Mouse (Mus musculus) stomach, embryonic 16.5 days (tissue): ENCODE measurements around the gene BC049352. TPM values are rescaled to one million over a fixed set of nuclear protein-coding genes. Genes with fewer than 3 reads are reported as not detected.
A peak's percentile ranks its signal among the peaks of the same experiment; 100 is the strongest.

Experiments
- ATAC-seq: fragments of 200-750 bp; cut with Nextera tagmentation; 2 replicates; pipeline ENCODE4 v1.8.0; 2017; ENCODE audit warnings: moderate number of reproducible peaks, moderate TSS enrichment; ENCODE audit not compliant: insufficient read depth, low FRiP score
- H3K27ac ChIP-seq: fragments of 300-500 bp; sonication (generic); 2 replicates; pipeline ENCODE4 v1.5.1; 2014; ENCODE audit warnings: low read length
- H3K27me3 ChIP-seq: fragments of 300-500 bp; sonication (generic); 2 replicates; pipeline ENCODE4 v1.6.1; 2014; ENCODE audit warnings: low read length, control low read depth, mixed read lengths; ENCODE audit not compliant: control insufficient read depth, insufficient read depth
- H3K36me3 ChIP-seq: fragments of 300-500 bp; sonication (generic); 2 replicates; pipeline ENCODE4 v1.6.1; 2014; ENCODE audit warnings: low read length; ENCODE audit not compliant: control insufficient read depth, insufficient read depth
- H3K4me1 ChIP-seq: fragments of 300-500 bp; sonication (generic); 2 replicates; pipeline ENCODE4 v1.6.1; 2014; ENCODE audit warnings: low read length, control low read depth, mixed read lengths; ENCODE audit not compliant: control insufficient read depth, insufficient read depth
- H3K4me2 ChIP-seq: fragments of 300-500 bp; sonication (generic); 2 replicates; pipeline ENCODE4 v1.6.1; 2014; ENCODE audit warnings: low read depth, low read length, mixed read lengths
- H3K4me3 ChIP-seq: fragments of 300-500 bp; sonication (generic); replicated peaks from 2 replicates; pipeline ENCODE4 v1.5.1; 2014; ENCODE audit warnings: mild to moderate bottlenecking, low read length
- H3K9ac ChIP-seq: fragments of 300-500 bp; sonication (generic); 2 replicates; pipeline ENCODE4 v1.6.1; 2014; ENCODE audit warnings: low read length
- H3K9me3 ChIP-seq: fragments of 300-500 bp; sonication (generic); replicated peaks from 2 replicates; pipeline ENCODE4 v1.6.1; 2016; ENCODE audit warnings: low read length, control low read depth; ENCODE audit not compliant: control insufficient read depth
- WGBS: fragments of 180-500 bp; shearing (Covaris S2); extraction: QIAGEN DNeasy Blood & Tissue Kit; methylation state at CpG from one replicate; pipeline ENCODE4 v1.1.7; 2014; 5-methylcytosine and 5-hydroxymethylcytosine counted together
- polyA plus RNA-seq: library from polyadenylated mRNA; unstranded; fragments of >200 nt; fragmentation: Nextera tagmentation; extraction: Ambion mirVana; gene quantifications from 2 replicates; pipeline ENCODE4 v1.2.1, GENCODE M21; 2015

BC049352 gene
- polyA plus RNA-seq, result 0.27 TPM in 1 of 2 replicates, not detected in the other

DNA sequence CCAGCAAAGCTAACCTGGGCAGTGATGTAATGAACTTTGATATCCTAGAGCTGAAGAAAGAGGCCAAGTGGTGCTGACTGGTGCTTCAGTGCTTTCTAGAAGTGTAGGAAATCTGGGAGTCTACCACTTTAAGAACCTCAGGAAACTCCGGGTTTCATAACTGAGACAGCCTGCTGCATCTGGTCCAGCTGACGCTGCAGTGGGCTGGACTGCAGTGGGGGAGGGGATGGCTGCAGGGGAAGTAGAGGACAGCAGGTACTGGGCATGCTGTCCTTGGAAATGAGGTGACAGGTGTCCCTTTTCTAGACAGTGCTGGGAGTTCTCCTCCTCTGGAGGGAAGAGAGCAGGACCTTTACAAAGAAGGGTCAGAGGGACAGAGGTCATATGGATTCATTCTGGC is at the start of gene BC049352:
Gene BC049352 (plus strand): TSS at position 238 of the 400 bp plus-strand sequence.
- H3K4me2 ChIP-seq, result no peak within 1 kb of the TSS
- H3K36me3 ChIP-seq, result no peaks in the 10 kb centered on the region
- no peak for ATAC-seq
- H3K9me3 ChIP-seq, result no peaks in the 10 kb centered on the region
- 13% methylated on average over 2 of the region's 2 CpGs for WGBS
- no peak within 1 kb of the TSS for H3K27ac ChIP-seq
- no peaks in the 10 kb centered on the region for H3K4me1 ChIP-seq
- H3K9ac ChIP-seq, result no peak within 1 kb of the TSS
- H3K4me3 ChIP-seq, result no peak within 1 kb of the TSS
- H3K27me3 ChIP-seq, result no peaks in the 10 kb centered on the region

DNA sequence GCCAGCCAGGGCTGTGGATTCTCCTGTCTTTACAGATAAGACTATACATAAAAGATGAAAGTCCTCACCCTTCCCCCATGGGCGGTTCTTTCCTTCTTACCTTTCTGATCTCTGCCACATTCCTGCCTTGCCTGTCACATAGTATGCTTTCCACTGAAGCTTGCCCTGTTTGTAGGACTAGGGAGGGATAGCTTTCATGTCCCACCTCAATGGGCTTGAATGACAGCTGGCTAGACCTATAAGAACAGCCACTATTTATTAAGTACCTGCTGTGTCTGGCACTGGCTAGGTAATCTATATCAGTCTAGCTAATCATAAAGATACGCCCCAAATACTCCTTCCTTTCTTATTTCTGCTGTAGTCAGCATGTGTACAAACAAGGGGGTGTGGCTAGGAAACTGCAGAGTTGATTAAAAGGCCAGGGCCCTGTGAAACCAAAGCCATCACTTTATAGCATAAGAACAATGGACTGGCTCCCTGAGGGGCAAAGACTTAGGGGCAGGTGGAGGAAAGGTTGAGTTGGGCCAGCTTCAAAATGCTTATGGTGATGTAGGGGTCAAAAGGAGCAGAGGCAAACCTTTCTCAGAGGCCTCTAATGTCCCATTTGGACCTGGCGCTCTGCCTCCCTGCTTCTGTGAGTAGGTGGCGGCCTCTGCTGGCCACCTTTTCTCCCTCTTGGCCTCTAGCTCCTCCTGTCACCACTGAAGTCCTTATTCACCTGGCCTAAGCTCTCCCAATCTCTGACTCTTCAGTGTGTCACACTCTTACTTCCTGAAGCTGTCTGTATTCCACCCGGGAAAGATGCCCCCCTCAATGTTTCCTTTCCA is 48.1 kb upstream of the BC049352 start:
- H3K9me3 ChIP-seq, result no peaks in the 10 kb centered on the region
- H3K4me3 ChIP-seq, result no peak overlapping the region
- no peak overlapping the region; the same call in 1 of the 2 replicates for H3K27ac ChIP-seq
- H3K27me3 ChIP-seq, result peaks cover 35% of the 10 kb centered on the region
- H3K9ac ChIP-seq, result no peak overlapping the region
- H3K4me2 ChIP-seq, result no peak overlapping the region
- ATAC-seq, result peak; percentile 41; the same call in 1 of the 2 replicates
- 23% methylated on average over 5 of the region's 5 CpGs for WGBS
- peaks cover 10% of the 10 kb centered on the region for H3K4me1 ChIP-seq
- H3K36me3 ChIP-seq, result no peaks in the 10 kb centered on the region

DNA sequence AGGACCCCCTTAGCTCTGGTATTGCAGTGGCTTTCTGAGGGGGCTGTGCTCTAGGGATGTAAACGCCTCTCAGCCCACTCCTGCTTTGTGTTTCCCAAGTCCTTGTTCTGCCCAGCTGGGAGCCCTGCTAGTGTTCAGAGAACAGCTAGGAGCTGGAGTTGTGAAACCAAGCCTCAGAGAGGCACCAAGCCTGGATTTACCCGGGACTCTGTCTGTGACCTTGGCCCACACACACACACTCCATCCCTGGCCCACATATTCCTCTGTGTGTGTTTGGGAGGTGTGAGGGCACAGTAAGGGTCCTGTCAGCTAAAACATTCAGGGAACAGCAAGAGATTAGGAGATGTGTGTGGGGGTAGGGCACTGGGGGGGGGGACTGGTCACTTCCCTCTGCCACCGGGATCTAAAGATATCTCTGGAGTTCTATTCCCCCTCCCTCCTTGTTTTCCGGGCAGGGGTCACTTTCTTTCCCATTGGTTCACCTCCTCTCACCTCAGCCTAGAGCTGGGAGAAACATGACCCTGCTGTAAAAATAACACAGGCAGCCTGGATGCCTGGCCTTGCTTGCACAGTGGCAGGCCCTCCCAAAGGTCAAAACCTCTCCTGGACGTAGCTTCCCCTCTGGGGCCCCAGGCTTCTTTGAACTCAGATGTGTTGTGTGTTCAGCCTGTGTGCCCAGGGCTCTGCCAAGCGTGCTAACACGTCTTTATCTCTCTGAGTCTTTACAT is 45.2 kb upstream of the BC049352 start:
- H3K27me3 ChIP-seq, result peaks cover 54% of the 10 kb centered on the region
- H3K4me2 ChIP-seq, result no peak overlapping the region
- no peaks in the 10 kb centered on the region for H3K36me3 ChIP-seq
- no peak overlapping the region for H3K9ac ChIP-seq
- 0 out of 2 replicates have a peak, but pooled peaks have one; percentile 18 for ATAC-seq
- no peak overlapping the region for H3K27ac ChIP-seq
- 29% methylated on average over 7 of the region's 7 CpGs for WGBS
- no peaks in the 10 kb centered on the region for H3K9me3 ChIP-seq
- no peak overlapping the region for H3K4me3 ChIP-seq
- peaks cover 15% of the 10 kb centered on the region for H3K4me1 ChIP-seq

DNA sequence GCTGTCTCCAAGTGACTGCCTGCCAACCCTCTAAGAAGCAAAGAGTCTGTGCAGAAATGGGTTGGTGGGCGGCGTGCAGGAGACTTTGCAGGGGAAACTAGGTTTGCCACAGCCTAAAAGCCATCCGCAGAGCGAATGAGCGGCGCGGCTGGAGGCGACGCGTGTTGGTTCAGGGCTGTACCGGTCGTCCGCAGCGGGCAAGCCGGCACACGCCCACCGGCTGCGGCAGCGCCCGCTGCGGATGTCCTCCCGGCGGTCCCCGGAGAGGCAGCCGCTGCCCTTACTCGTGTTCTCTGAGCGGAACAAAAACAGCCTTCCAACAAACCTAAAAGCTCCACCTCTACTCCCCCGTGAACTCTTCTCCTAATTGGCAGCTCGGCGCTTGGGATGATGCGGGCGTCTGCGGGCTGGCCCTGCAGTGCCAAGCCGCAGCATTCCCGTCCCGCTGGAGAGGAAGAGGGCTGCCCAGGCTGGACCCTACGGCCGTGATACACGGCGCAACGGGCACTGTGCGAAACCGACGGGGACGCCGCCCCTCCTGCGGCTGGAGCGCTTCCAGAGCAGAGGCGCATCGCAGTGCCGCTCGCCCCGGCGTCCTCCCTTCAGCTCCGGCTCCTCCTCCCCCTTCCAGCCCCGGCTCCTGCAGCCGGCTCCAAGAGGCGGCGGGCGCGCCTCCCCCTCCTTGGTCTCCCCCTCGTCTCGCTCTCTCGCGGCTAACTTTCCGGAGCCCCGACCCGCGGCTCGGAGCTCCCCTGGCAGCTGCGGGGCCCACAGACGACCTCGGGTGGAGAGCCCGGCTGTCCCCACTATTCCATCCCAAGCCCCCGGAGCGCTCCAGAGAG is 43.4 kb upstream of the BC049352 start, which contains the start of gene Scn4b:
Gene Scn4b (plus strand): TSS at position 205 of the 842 bp plus-strand sequence.
- Histone ChIP-seq H3K4me3 (peak within 1 kb of the TSS; percentile 55), H3K27ac (no peak within 1 kb of the TSS), H3K36me3 (no peaks in the 10 kb centered on the region), H3K4me2 (peak within 1 kb of the TSS; percentile 71), H3K9ac (peak within 1 kb of the TSS; percentile 47), H3K27me3 (peaks cover 54% of the 10 kb centered on the region), H3K4me1 (peaks cover 15% of the 10 kb centered on the region), H3K9me3 (no peaks in the 10 kb centered on the region)
- ATAC-seq, result 0 out of 2 replicates have a peak, but pooled peaks have one; percentile 23
- WGBS, result under 1% methylated on average over 75 of the region's 76 CpGs

DNA sequence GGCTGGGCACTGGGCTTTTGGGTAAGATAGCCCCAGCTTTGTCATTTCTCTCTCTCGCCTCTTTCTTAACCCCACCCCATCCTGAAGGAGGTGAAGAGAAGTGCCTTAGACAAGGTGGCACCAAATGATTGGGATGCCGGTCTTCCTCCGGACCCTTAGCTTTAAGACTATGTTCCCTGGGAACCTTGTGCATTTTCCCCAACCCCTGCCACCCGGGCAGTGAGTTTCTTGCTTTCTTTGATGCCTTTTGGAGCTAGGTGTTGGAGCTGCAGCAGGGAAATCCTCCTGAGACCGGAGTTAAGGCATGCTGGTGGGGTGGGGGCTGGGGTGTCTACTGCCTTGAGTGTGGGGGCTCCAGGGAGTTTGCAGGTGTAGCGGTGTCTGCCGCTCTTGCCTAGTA is 42.7 kb upstream of the BC049352 start:
- H3K36me3 ChIP-seq, result no peaks in the 10 kb centered on the region
- H3K4me1 ChIP-seq, result peaks cover 11% of the 10 kb centered on the region
- H3K9me3 ChIP-seq, result no peaks in the 10 kb centered on the region
- peak overlapping the region; percentile 55 for H3K4me3 ChIP-seq
- H3K27ac ChIP-seq, result no peak overlapping the region
- 4% methylated on average over 7 of the region's 7 CpGs for WGBS
- peaks cover 58% of the 10 kb centered on the region for H3K27me3 ChIP-seq
- H3K9ac ChIP-seq, result peak overlapping the region; percentile 47; the same call in 1 of the 2 replicates
- ATAC-seq, result no peak
- peak overlapping the region; percentile 71 for H3K4me2 ChIP-seq

DNA sequence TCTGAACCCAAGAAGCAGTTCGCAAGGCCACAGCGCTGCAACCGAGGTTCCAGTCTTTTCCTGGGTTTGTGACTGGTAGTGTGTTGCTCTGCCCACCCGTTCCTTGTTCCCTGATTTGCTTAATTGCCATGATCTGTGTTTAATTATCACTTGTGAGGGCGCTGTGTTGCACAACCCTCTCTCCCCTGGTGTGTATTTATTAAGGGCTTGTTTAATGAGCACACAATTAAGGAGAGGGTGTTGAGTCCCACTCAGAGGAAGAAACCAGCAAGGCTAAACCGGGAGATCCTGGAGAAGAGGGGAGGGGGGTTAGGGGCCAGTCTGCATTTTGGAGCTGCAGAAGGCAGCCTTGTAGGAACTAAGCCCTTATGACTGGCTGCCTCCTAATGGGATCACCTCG is 40.9 kb upstream of the BC049352 start:
- H3K9ac ChIP-seq, result no peak overlapping the region
- H3K4me3 ChIP-seq, result no peak overlapping the region
- no peak overlapping the region for H3K27ac ChIP-seq
- H3K4me2 ChIP-seq, result no peak overlapping the region
- H3K9me3 ChIP-seq, result no peaks in the 10 kb centered on the region
- no peaks in the 10 kb centered on the region for H3K36me3 ChIP-seq
- peaks cover 59% of the 10 kb centered on the region for H3K27me3 ChIP-seq
- ATAC-seq, result no peak
- peaks cover 10% of the 10 kb centered on the region; the same call in 1 of the 2 replicates for H3K4me1 ChIP-seq
- WGBS, result 69% methylated on average over 7 of the region's 7 CpGs

DNA sequence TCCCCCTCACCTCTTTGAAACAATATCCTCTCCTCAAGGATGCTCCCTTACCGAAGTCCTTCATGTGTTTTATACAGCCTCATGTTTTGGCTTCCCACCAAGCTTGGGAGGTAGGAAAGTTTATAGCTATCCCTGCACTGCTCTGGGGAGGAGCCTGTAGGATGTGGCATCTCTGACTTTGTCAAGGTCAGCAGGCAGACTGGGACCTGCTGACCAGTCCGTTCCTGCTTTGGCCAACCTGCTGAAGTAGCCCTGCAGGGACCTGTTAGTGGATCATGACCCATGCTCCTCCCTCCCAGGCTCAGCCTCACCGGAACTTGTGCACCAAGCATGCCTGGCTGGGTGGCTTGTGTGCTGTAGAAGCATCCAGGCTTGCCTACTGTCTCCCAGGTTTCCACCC is 39.1 kb upstream of the BC049352 start:
- no peak for ATAC-seq
- Histone ChIP-seq H3K27ac (no peak overlapping the region), H3K4me2 (no peak overlapping the region), H3K4me1 (peaks cover 10% of the 10 kb centered on the region; the same call in 1 of the 2 replicates), H3K4me3 (no peak overlapping the region), H3K9me3 (no peaks in the 10 kb centered on the region), H3K27me3 (peaks cover 47% of the 10 kb centered on the region), H3K9ac (no peak overlapping the region), H3K36me3 (no peaks in the 10 kb centered on the region)
- WGBS, result 57% methylated on average over 3 of the region's 3 CpGs

DNA sequence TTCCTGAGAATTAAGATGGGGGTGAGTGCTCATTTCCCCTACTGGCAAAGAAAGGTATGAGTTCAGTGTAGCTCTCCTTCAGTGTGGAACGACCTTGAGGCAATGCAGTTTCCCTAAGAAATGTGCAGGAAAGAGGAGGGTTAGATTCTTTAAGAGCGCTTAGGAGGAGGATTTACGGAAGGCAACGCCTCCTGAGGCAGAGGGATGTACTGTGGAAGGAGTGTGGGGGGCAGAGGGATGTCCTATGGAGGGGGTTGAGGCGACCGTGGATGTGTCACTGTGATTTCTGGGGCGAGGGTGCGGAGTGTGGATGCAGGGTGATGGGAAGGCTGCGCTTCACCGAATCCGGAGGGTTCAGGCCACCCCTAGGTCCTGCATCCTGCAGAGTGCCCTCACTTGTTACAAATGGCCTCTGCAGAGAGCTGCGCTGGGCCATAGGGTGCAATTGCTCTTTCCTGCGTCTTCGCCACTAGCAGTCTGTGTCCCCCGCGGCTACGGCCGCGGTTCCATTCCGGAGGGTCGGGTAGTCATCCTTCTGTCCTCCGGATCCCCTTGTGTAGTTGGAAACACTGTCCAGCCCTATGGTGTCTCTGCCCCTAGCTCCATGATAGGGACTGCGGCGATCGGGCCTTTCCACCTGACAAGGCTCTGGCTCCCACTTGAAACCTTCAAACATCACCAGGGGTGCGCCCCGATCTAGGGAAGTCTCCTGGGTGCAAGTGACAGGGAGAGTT is 36.1 kb upstream of the BC049352 start:
- no peak; the same call in 1 of the 2 replicates for ATAC-seq
- Histone ChIP-seq H3K4me2 (peak overlapping the region; percentile 64), H3K9ac (peak overlapping the region; percentile 50; the same call in 1 of the 2 replicates), H3K9me3 (no peaks in the 10 kb centered on the region), H3K27me3 (peaks cover 24% of the 10 kb centered on the region), H3K4me1 (0 out of 2 replicates have a peak, but pooled peaks cover 5% of the 10 kb centered on the region), H3K36me3 (no peaks in the 10 kb centered on the region), H3K4me3 (peak overlapping the region; percentile 38), H3K27ac (no peak overlapping the region)
- 5% methylated on average over 27 of the region's 27 CpGs for WGBS
